Mouse (Mus musculus) neural tube, embryonic 12.5 days (tissue): ENCODE measurements around the gene Olfr1303. TPM values are rescaled to one million over a fixed set of nuclear protein-coding genes. Genes with fewer than 3 reads are reported as not detected.

Source experiments
- ATAC-seq: fragments of 200-750 bp; cut with Nextera tagmentation; 2 replicates; pipeline ENCODE4 v1.8.0; 2017; ENCODE audit warnings: low read depth, mild to moderate bottlenecking, moderate TSS enrichment, moderate library complexity; ENCODE audit not compliant: low FRiP score
- H3K27ac ChIP-seq: fragments of 300-500 bp; sonication (generic); 2 replicates; pipeline ENCODE4 v1.5.1; 2016
- H3K27me3 ChIP-seq: fragments of 300-500 bp; sonication (generic); replicated peaks from 2 replicates; pipeline ENCODE4 v1.6.1; 2016; ENCODE audit warnings: mild to moderate bottlenecking
- H3K36me3 ChIP-seq: fragments of 300-500 bp; sonication (generic); 2 replicates; pipeline ENCODE4 v1.6.1; 2016; ENCODE audit warnings: mild to moderate bottlenecking
- H3K4me1 ChIP-seq: fragments of 300-500 bp; sonication (generic); 2 replicates; pipeline ENCODE4 v1.6.1; 2016
- H3K4me2 ChIP-seq: fragments of 300-500 bp; sonication (generic); replicated peaks from 2 replicates; pipeline ENCODE4 v1.6.1; 2016; ENCODE audit warnings: mild to moderate bottlenecking
- H3K4me3 ChIP-seq: fragments of 300-500 bp; sonication (generic); 2 replicates; pipeline ENCODE4 v1.5.1; 2016
- H3K9ac ChIP-seq: fragments of 300-500 bp; sonication (generic); 2 replicates; pipeline ENCODE4 v1.6.1; 2016; ENCODE audit warnings: mild to moderate bottlenecking
- H3K9me3 ChIP-seq: fragments of 300-500 bp; sonication (generic); 2 replicates; pipeline ENCODE4 v1.6.1; 2016; ENCODE audit warnings: mild to moderate bottlenecking
- WGBS: fragments of 180-500 bp; shearing (Covaris S2); methylation state at CpG from one replicate; pipeline ENCODE4 v1.1.7; 2016; 5-methylcytosine and 5-hydroxymethylcytosine counted together
- polyA plus RNA-seq: library from polyadenylated mRNA; unstranded; fragments of >200 nt; fragmentation: Nextera tagmentation; extraction: Ambion mirVana; gene quantifications from 2 replicates; pipeline ENCODE4 v1.2.1, GENCODE M21; 2016

The Olfr1303 gene
- polyA plus RNA-seq, result not detected in 2 replicates

DNA sequence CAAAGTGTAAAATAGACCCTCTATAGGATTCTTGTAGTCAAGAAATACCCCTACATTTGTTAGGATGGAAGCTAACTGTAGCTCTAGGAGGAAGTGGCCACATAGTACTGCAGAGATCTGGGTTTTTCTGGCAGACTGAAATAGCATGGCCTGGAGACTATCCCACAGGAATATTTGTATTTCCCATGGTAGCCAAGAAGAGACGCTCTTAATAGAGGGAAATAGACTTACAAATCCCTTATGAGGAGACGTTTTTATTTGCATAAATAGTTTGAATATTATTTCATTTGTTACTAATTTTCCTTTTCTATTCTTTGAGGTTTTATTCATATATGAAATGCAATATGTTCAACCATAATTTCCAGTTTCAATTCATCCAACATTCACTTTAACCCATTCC lies at the start of gene Olfr1303:
Gene Olfr1303 (minus strand): TSS at position 101 of the 400 bp plus-strand sequence.
- Histone ChIP-seq H3K9ac (no peak within 1 kb of the TSS), H3K27ac (no peak within 1 kb of the TSS), H3K4me1 (no peaks in the 10 kb centered on the region), H3K4me2 (no peak within 1 kb of the TSS), H3K36me3 (no peaks in the 10 kb centered on the region), H3K27me3 (no peaks in the 10 kb centered on the region), H3K9me3 (no peaks in the 10 kb centered on the region), H3K4me3 (no peak within 1 kb of the TSS)
- WGBS, result 85% methylated on average over 2 of the region's 2 CpGs
- ATAC-seq, result no peak

DNA sequence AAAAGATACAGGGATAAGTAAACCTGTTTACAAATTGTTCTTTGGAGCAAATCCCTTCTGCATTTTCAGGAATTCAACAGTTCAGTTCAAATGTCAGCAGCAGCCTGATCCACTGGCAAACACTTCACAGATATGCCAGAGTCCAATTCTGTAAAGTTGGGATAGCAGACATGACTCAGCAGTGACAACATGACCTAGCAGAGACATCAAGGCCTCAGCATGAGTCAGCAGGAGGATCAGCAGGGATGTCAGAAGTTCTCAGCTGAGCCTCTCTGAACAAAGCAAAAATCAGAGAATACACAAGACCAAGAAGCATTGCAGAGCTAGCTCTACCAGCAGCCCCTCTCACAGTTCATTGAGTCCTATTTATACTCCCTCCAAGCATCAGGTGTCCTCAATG lies 7.2 kb downstream of the Olfr1303 start:
- Histone ChIP-seq H3K4me2 (no peak overlapping the region), H3K4me3 (no peak overlapping the region), H3K27ac (no peak overlapping the region), H3K27me3 (no peaks in the 10 kb centered on the region), H3K9ac (no peak overlapping the region), H3K4me1 (no peaks in the 10 kb centered on the region), H3K9me3 (no peaks in the 10 kb centered on the region), H3K36me3 (no peaks in the 10 kb centered on the region)
- no peak for ATAC-seq

DNA sequence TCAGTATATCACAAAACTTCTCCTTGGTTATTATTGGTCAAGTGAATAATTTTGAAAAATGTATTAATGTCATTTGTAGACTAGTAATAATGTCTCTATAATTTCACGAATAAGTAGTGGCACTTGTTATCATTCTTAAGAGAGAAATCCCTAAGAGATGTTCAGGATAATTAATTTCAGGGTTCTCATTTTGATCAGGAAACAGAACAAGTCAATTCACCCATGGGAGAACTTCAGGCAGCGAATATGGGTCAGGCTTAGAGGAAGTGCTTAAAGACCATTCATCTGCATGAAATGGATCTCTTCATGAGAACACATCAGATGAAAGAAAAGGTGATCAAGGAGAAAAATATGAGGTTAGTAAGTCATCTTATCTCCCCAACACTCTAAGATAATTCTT lies 43.0 kb downstream of the Olfr1303 start, which contains the start of gene Olfr1302:
Gene Olfr1302 (plus strand): TSS at position 301 of the 400 bp plus-strand sequence.
- no peaks in the 10 kb centered on the region for H3K4me1 ChIP-seq
- 84% methylated on average over 2 of the region's 2 CpGs for WGBS
- ATAC-seq, result no peak

More for the DNA sequence above, 43.0 kb downstream of the Olfr1303 start, which contains the start of gene Olfr1302:
- Histone ChIP-seq H3K9me3 (no peaks in the 10 kb centered on the region), H3K27me3 (no peaks in the 10 kb centered on the region), H3K36me3 (no peaks in the 10 kb centered on the region), H3K4me2 (no peak within 1 kb of the TSS), H3K27ac (no peak within 1 kb of the TSS), H3K9ac (no peak within 1 kb of the TSS), H3K4me3 (no peak within 1 kb of the TSS)

Other genes starting within 250 kb of the Olfr1303 start
- not detected in 2 replicates for gene Olfr1297, start 193.8 kb downstream of the Olfr1303 start, polyA plus RNA-seq
- not detected in 2 replicates for gene Olfr1298, start 171.1 kb downstream of the Olfr1303 start, polyA plus RNA-seq
- gene Olfr1299, start 158.9 kb downstream of the Olfr1303 start, polyA plus RNA-seq, result not detected in 2 replicates
- gene Olfr1301, start 69.3 kb downstream of the Olfr1303 start, polyA plus RNA-seq, result not detected in 2 replicates
- not detected in 2 replicates for gene Olfr1302, start 42.9 kb downstream of the Olfr1303 start, polyA plus RNA-seq
- not detected in 2 replicates for gene Olfr1305, start 56.8 kb upstream of the Olfr1303 start, polyA plus RNA-seq
- gene Olfr1306, start 95.9 kb upstream of the Olfr1303 start, polyA plus RNA-seq, result not detected in 2 replicates
- gene Olfr1307, start 129.1 kb upstream of the Olfr1303 start, polyA plus RNA-seq, result 0.01 TPM in 1 of 2 replicates, not detected in the other
- gene Olfr1308, start 144.6 kb upstream of the Olfr1303 start, polyA plus RNA-seq, result not detected in 2 replicates
- not detected in 2 replicates for gene Olfr1309, start 169.9 kb upstream of the Olfr1303 start, polyA plus RNA-seq
- not detected in 2 replicates for gene Olfr1310, start 192.4 kb upstream of the Olfr1303 start, polyA plus RNA-seq
- not detected in 2 replicates for gene Olfr1311, start 204.1 kb upstream of the Olfr1303 start, polyA plus RNA-seq
- not detected in 2 replicates for gene Olfr1312, start 229.9 kb upstream of the Olfr1303 start, polyA plus RNA-seq